In the genomic region with DNA sequence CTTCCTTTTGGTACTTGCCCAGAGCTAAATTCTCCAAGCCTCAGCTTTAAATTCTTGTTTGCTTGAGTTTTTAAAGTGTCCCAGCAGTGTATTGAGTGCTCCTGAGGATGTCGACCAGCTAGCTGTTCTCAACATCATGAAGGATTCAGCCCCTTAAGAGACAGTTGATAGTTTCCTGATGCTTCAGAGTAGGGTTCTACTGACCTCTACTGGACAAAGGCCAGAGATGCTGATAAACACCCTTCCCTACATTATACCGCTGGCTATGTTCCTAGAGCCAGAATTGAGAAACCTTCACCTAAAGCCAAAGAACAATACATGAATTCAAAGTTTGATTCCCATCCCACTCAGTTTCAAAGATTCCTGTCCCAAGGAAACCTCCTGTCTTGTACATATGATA, we compare ENCODE assay signal across 10 mouse cellular contexts. TPM values are rescaled to one million over a fixed set of nuclear protein-coding genes. Genes with fewer than 3 reads are reported as not detected.
DNase-seq lines count a peak whose midpoint lies in the region; ATAC-seq and TF ChIP-seq lines count a peak whose summit lies in the region.
"Had no signal": no experiment of that assay in that cellular context is flagged by ENCODE, and none has a peak within 500 bp of the region (broad histone marks: within the 10 kb centered on the region; RNA-seq: fewer than 3 reads in every experiment).

No protein-coding gene starts in this region.

- H3K4me1 ChIP-seq in kidney, embryonic 16.5 days (ENCODE audit: insufficient read depth, low read length), result no peaks in the 10 kb centered on the region
- no peaks in the 10 kb centered on the region for H3K4me1 ChIP-seq in CH12.LX (ENCODE audit: control insufficient read depth in 1 of 2, insufficient read depth in 2 of 2)
- H3K4me1 ChIP-seq in midbrain, embryonic 14.5 days (ENCODE audit: control insufficient read depth, insufficient read depth, low read length), result no peaks in the 10 kb centered on the region
- H3K4me1 ChIP-seq: embryonic facial prominence, embryonic 15.5 days; liver, embryonic 15.5 days had no signal

- 27% methylated on average over 2 of the region's 2 CpGs for WGBS in kidney, embryonic 16.5 days
- 35% methylated on average over 2 of the region's 2 CpGs for WGBS in midbrain, embryonic 14.5 days

- H3K36me3 ChIP-seq in kidney, embryonic 16.5 days (ENCODE audit: insufficient read depth, low read length), result no peaks in the 10 kb centered on the region
- H3K36me3 ChIP-seq in CH12.LX (replicated peaks in 1 of 2; ENCODE audit: control insufficient read depth in 1 of 2, insufficient read depth in 1 of 2, low read length in 1 of 2), result no peaks in the 10 kb centered on the region
- no peaks in the 10 kb centered on the region for H3K36me3 ChIP-seq in midbrain, embryonic 14.5 days (ENCODE audit: control insufficient read depth, insufficient read depth, low read length)
- H3K36me3 ChIP-seq: embryonic facial prominence, embryonic 15.5 days; liver, embryonic 15.5 days had no signal

- no peak overlapping the region for H3K4me3 ChIP-seq in kidney, embryonic 16.5 days (ENCODE audit: low read length)
- H3K4me3 ChIP-seq in CH12.LX (replicated peaks in 1 of 3; ENCODE audit: low read depth in 2 of 3, low read length in 2 of 3, poor library complexity in 1 of 3), result no peak overlapping the region
- no peak overlapping the region for H3K4me3 ChIP-seq in midbrain, embryonic 14.5 days (replicated peaks; ENCODE audit: low read depth, low read length)
- H3K4me3 ChIP-seq: embryonic facial prominence, embryonic 15.5 days; liver, embryonic 15.5 days had no signal

- H3K79me2 ChIP-seq in CH12.LX (replicated peaks; ENCODE audit: control insufficient read depth, extremely low read depth, insufficient read depth, poor library complexity, severe bottlenecking), result no peaks in the 10 kb centered on the region

- peak; percentile 81 for TF ChIP-seq RAD21 in CH12.LX (IDR thresholded peaks at IDR 0.05; ENCODE audit: low read depth, low read length)

- dilution Hi-C loops in CH12.LX (cut with MboI; ENCODE audit: extremely low pct_ligation_motif_present, extremely low pct_unique_long_range_greater_than_20kb, low sequenced_read_pairs), result no loop called here

- no peak overlapping the region for H3K27ac ChIP-seq in kidney, embryonic 16.5 days (ENCODE audit: low read length)
- H3K27ac ChIP-seq in CH12.LX (ENCODE audit: insufficient read depth, low read depth), result no peak overlapping the region
- no peak overlapping the region for H3K27ac ChIP-seq in midbrain, embryonic 14.5 days (replicated peaks; ENCODE audit: low read depth, low read length)
- H3K27ac ChIP-seq: embryonic facial prominence, embryonic 15.5 days; liver, embryonic 15.5 days had no signal

- ATAC-seq in kidney, embryonic 16.5 days (ENCODE audit: low FRiP score, low TSS enrichment), result peak; percentile 54; the same call in 1 of the 2 replicates
- peak; percentile 72 to 82; a peak in 3 of 4 replicates for ATAC-seq in hematopoietic stem cell, adult 5-6 weeks (replicated peaks in 1 of 2; ENCODE audit: insufficient read depth in 1 of 2, low FRiP score in 2 of 2, low TSS enrichment in 1 of 2, low read depth in 1 of 2, poor library complexity in 2 of 2, severe bottlenecking in 2 of 2)
- ATAC-seq in midbrain, embryonic 14.5 days (ENCODE audit: low FRiP score, low TSS enrichment), result no peak; the same call in 1 of the 2 replicates

- TF ChIP-seq EP300 in CH12.LX (IDR thresholded peaks at IDR 0.05; ENCODE audit: low read length), result no peak

- H3K9me3 ChIP-seq in kidney, embryonic 16.5 days (ENCODE audit: low read length), result no peaks in the 10 kb centered on the region
- H3K9me3 ChIP-seq in CH12.LX (replicated peaks; ENCODE audit: low read length), result no peaks in the 10 kb centered on the region
- H3K9me3 ChIP-seq in midbrain, embryonic 14.5 days (ENCODE audit: control insufficient read depth, low read length), result no peaks in the 10 kb centered on the region
- H3K9me3 ChIP-seq: embryonic facial prominence, embryonic 15.5 days; liver, embryonic 15.5 days had no signal

- peak; percentile 49 to 74 for TF ChIP-seq CTCF in CH12.LX (conservative IDR thresholded peaks at IDR 0.05 in 1 of 2, IDR thresholded peaks at IDR 0.05 in 1 of 2; ENCODE audit: low read depth in 2 of 2, low read length in 2 of 2)
- peak; percentile 54; the same call in 1 of the 2 replicates for TF ChIP-seq CTCF in brain, embryonic 14.5 days (IDR thresholded peaks at IDR 0.05; ENCODE audit: borderline replicate concordance, extremely low read depth, insufficient read depth, insufficient read length)

- peaks cover 7% of the 10 kb centered on the region; the same call in 1 of the 2 replicates for H3K27me3 ChIP-seq in kidney, embryonic 16.5 days (ENCODE audit: insufficient read depth, low read length)
- H3K27me3 ChIP-seq in CH12.LX (replicated peaks), result no peaks in the 10 kb centered on the region
- H3K27me3 ChIP-seq in midbrain, embryonic 14.5 days (ENCODE audit: control insufficient read depth, insufficient read depth, low read length), result no peaks in the 10 kb centered on the region
- H3K27me3 ChIP-seq: embryonic facial prominence, embryonic 15.5 days; liver, embryonic 15.5 days had no signal

- no peak overlapping the region for H3K4me2 ChIP-seq in kidney, embryonic 16.5 days (replicated peaks; ENCODE audit: low read depth, low read length)
- H3K4me2 ChIP-seq in CH12.LX (ENCODE audit: insufficient read depth, low read depth, poor library complexity, severe bottlenecking), result no peak overlapping the region
- H3K4me2 ChIP-seq in midbrain, embryonic 14.5 days (ENCODE audit: low read length), result no peak overlapping the region
- H3K4me2 ChIP-seq: embryonic facial prominence, embryonic 15.5 days; liver, embryonic 15.5 days had no signal

- no peak for TF ChIP-seq POLR2A in CH12.LX (IDR thresholded peaks at IDR 0.05; ENCODE audit: low read depth, low read length)
- TF ChIP-seq POLR2A in brain, embryonic 14.5 days (IDR thresholded peaks at IDR 0.05; ENCODE audit: borderline replicate concordance, extremely low read depth, insufficient read depth, insufficient read length, poor library complexity, severe bottlenecking), result no peak

- DNase-seq in kidney, adult 11 months, result no peak
- DNase-seq in CH12.LX (ENCODE audit: extremely low read depth), result peak; percentile 48
- peak; percentile 73 for DNase-seq in brain, embryonic 14.5 days (ENCODE audit: low read depth)
- DNase-seq in midbrain, embryonic 14.5 days, result peak; percentile 78
- DNase-seq in natural killer cell, adult 2 months (ENCODE audit: low spot score in 2 of 2), result no peak
- DNase-seq in gastrocnemius, postnatal 4 days (ENCODE audit: low spot score in 2 of 2), result no peak

- H3K9ac ChIP-seq in kidney, embryonic 16.5 days (replicated peaks; ENCODE audit: low read length), result no peak overlapping the region
- H3K9ac ChIP-seq in CH12.LX (ENCODE audit: insufficient read depth, low read depth), result no peak overlapping the region
- no peak overlapping the region for H3K9ac ChIP-seq in midbrain, embryonic 14.5 days (replicated peaks; ENCODE audit: low read length)
- H3K9ac ChIP-seq: embryonic facial prominence, embryonic 15.5 days; liver, embryonic 15.5 days had no signal

- in situ Hi-C loops in CH12.LX (cut with MboI; ENCODE audit: low pct_ligation_motif_present, low pct_unique_long_range_greater_than_20kb, low sequenced_read_pairs), result no loop called here

TF ChIP-seq in CH12.LX, 34 proteins besides CTCF, POLR2A, EP300 and RAD21:
- TF ChIP-seq SMC3 (IDR thresholded peaks at IDR 0.05; ENCODE audit: low read depth, low read length) (peak; percentile 65), MAFK (IDR thresholded peaks at IDR 0.05; ENCODE audit: insufficient replicate concordance, low read length) (no peak)

RNA-seq across cellular contexts. Expression of gene Car5b, which starts 23.0 kb away (rescaled TPM):
- polyA plus RNA-seq in kidney, embryonic 16.5 days (2015; fragmentation: Nextera tagmentation; extraction: Ambion mirVana), result 2.3 and 2.4 TPM in 2 replicates
- 0.13 and 0.17 TPM in 2 replicates for total RNA-seq in CH12.LX (2012; rRNA removed)
- total RNA-seq in CH12.LX (2014; rRNA removed), result not detected in 2 replicates
- 0.12 TPM in 1 of 2 replicates, not detected in the other for polyA plus RNA-seq in CH12.LX (2012; ENCODE audit: insufficient read length, low read depth)
- 0.33 and 0.81 TPM in 2 replicates for polyA plus RNA-seq in brain, embryonic 14.5 days (2012; rRNA removed)
- total RNA-seq in hematopoietic stem cell, adult 5-6 weeks (2017), result 1.5 and 2.1 TPM in 2 replicates
- polyA plus RNA-seq in midbrain, embryonic 14.5 days (2014; fragmentation: Nextera tagmentation; extraction: Ambion mirVana), result 0.08 and 0.26 TPM in 2 replicates
- total RNA-seq in gastrocnemius, postnatal 4 days (2021), result 1 to 10 TPM; 1.9 to 2.0 TPM

RNA-seq across cellular contexts. Expression of gene Zrsr2, which starts 46.3 kb away (rescaled TPM):
- 49.1 and 59.8 TPM in 2 replicates for polyA plus RNA-seq in kidney, embryonic 16.5 days (2015; fragmentation: Nextera tagmentation; extraction: Ambion mirVana)
- 13.7 and 15.2 TPM in 2 replicates for total RNA-seq in CH12.LX (2012; rRNA removed)
- total RNA-seq in CH12.LX (2014; rRNA removed), result 14.2 and 16.5 TPM in 2 replicates
- polyA plus RNA-seq in CH12.LX (2012; ENCODE audit: insufficient read length, low read depth), result 76.8 and 89.1 TPM in 2 replicates
- polyA plus RNA-seq in brain, embryonic 14.5 days (2012; rRNA removed), result 20.3 and 27.6 TPM in 2 replicates
- total RNA-seq in hematopoietic stem cell, adult 5-6 weeks (2017), result 58.7 and 87.7 TPM in 2 replicates
- polyA plus RNA-seq in midbrain, embryonic 14.5 days (2014; fragmentation: Nextera tagmentation; extraction: Ambion mirVana), result 45.8 and 52.2 TPM in 2 replicates
- 10 to 100 TPM; 15.4 to 27.5 TPM for total RNA-seq in gastrocnemius, postnatal 4 days (2021)

Comparison
In these comparisons a context has a peak if more than half of its experiments do, and no peak if none do; other contexts are left out.
1. DNase-seq: peak in CH12.LX (single experiment), brain, embryonic 14.5 days (single experiment) and midbrain, embryonic 14.5 days (single experiment); none in kidney, adult 11 months (single experiment), natural killer cell, adult 2 months (0 of 2) and gastrocnemius, postnatal 4 days (0 of 2).